Mouse (Mus musculus) heart, adult 18-20 months (tissue): ENCODE data around the gene Hist1h2ac. TPM values are rescaled to one million over a fixed set of nuclear protein-coding genes. Genes with fewer than 3 reads are reported as not detected.
"Not testable (repeated sequence)": the region's sequence is repeated elsewhere in the genome, so short reads cannot be mapped to it uniquely, and the experiment has no call there.

ENCODE experiments used
- DNase-seq, 2 experiments: peaks; one replicate each; pipeline ENCODE4 v3.0.0; 2021 to 2022; ENCODE audit warnings: mixed read lengths in 1 of 2
- total RNA-seq, 2 experiments: library from RNA; stranded (reverse); gene quantifications; 2 replicates each; pipeline ENCODE4 v1.2.3; 2021

The Hist1h2ac gene
- total RNA-seq, 2 experiments from 2014 or later: 1.2 to 1.3 TPM

GRCm38 (mm10) chr13:23700786-23701520 is 17.2 kb upstream of the Hist1h2ac start:
- DNase-seq: peak; percentile 84 to 85

- no peak for DNase-seq
Observed at GRCm38 (mm10) chr13:23699767-23700166, 16.0 kb upstream of the Hist1h2ac start.

DNA sequence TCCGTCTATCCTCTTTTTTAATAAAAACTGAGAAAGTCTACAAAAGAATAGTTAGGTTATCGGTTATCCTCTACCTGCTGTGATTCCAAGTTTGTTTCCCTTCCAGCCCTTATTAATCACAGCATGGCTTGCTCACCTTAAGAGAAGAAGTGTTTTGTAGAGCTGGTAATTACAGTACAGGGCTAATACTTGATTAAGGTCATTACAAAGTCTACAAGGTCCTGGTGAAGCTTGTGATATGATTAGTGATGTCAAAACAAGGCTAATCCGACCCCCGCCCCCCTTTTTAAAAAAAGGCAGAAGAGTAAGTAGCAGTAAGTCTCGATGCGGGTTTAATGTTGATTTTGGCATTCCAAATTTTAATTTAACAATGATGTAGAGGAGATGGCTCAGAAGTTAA is 15.2 kb upstream of the Hist1h2ac start:
- DNase-seq: no peak

GRCm38 (mm10) chr13:23698300-23698693 is 14.5 kb upstream of the Hist1h2ac start, which contains the start of gene Hist1h4c:
Hist1h4c (minus strand) TSS chr13:23698454.
- peak; percentile 99 to 100 for DNase-seq

- DNase-seq: peak; percentile 52 to 73
Observed at GRCm38 (mm10) chr13:23697491-23698299, 13.9 kb upstream of the Hist1h2ac start.

DNA sequence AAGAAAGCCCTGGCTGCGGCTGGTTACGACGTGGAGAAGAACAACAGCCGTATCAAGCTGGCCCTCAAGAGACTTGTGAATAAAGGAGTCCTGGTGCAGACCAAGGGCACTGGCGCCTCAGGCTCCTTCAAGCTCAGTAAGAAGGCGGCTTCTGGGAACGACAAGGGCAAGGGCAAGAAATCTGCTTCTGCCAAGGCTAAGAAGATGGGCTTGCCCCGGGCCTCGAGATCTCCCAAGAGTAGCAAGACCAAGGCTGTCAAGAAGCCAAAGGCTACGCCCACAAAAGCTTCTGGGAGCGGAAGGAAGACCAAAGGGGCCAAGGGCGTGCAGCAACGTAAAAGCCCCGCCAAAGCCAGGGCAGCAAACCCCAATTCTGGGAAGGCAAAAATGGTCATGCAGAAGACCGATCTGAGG is 12.3 kb upstream of the Hist1h2ac start:
- DNase-seq: no peak

- DNase-seq: no peak
Observed at GRCm38 (mm10) chr13:23695514-23695913, 11.8 kb upstream of the Hist1h2ac start, which contains the start of gene Hist1h1t. Hist1h1t (plus strand) TSS chr13:23695814.

DNA sequence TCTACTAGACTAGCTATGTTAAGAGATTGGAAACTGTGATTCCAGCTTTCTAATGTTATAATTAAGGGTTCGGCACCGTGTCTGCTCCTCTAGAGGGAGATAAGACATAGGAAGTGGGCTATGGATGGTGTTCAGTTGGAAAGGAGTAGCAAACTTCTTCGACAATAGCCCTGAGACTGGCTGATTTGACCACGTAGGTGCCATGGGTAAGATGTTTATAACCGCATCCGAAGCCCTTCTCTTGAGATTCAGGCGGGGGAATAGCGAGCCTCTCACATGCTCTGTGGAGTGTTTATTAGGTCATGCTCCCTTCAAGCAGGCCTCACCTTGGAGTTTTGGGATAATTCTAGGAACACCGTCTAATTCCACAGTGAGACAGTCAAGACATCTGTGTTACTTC is 11.2 kb upstream of the Hist1h2ac start:
- no peak for DNase-seq

- DNase-seq: no peak
Observed at GRCm38 (mm10) chr13:23693856-23694440, 10.2 kb upstream of the Hist1h2ac start.

DNA sequence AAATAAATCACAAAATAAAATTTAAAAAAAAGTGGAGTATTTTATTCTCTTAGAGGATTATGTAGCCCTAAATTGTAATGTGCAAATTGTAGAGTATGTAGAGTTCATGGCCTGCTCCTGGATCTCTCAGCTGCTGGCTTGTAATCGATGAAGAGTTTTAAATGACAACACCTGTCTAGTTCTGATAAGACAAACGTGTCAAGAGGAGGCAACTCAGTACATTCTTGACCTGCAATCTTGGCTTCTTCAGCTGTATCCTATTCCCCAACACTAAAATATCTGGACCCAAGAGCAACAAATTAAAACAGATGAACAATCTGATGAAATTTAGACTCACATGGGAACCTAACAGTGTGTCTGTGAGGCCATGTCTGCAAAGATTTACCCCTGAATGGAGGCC is 5.7 kb upstream of the Hist1h2ac start:
- DNase-seq: no peak

- DNase-seq: no peak
Observed at GRCm38 (mm10) chr13:23688956-23689355, 5.2 kb upstream of the Hist1h2ac start.

DNA sequence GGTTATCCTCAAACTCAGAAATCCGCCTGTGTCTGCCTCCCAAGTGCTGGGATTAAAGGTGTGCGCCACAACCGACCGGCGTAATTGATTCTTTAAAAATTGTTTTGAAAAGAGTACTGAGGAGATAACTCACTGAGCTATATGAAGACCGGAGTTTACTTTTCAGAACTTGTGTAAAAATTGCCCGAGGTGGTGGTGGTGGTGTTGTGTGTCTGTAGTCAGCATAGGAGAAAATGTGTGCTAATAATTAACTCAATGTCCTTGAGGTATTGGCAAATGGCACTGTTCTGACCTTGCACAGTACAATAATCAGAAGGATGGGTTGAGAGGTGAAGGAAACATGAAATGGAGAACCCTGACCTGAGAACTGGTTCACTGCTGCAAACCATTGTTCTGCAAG is 4.2 kb upstream of the Hist1h2ac start:
- no peak for DNase-seq

DNA sequence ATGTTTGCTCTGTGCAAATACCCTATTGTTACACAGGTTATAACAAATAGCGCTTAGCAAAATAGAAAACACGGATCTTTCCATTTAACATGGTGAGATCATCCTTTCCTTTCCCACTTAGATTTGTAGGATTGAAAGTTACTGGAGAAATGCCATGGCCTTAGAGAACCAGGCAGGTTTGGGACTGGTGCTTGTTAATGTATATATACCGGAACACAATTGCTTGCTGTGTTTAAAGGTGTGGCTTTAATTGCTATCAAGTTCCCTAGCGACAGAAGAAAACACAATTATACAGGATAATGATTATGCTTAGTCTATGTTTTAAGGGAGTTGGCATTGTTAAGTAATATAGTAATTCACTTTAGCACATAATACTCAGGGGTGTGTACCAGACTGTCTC is 3.4 kb upstream of the Hist1h2ac start:
- DNase-seq: no peak

GRCm38 (mm10) chr13:23685966-23686365 is 2.2 kb upstream of the Hist1h2ac start:
- DNase-seq: peak in 1 of 2 experiments; percentile 4

DNA sequence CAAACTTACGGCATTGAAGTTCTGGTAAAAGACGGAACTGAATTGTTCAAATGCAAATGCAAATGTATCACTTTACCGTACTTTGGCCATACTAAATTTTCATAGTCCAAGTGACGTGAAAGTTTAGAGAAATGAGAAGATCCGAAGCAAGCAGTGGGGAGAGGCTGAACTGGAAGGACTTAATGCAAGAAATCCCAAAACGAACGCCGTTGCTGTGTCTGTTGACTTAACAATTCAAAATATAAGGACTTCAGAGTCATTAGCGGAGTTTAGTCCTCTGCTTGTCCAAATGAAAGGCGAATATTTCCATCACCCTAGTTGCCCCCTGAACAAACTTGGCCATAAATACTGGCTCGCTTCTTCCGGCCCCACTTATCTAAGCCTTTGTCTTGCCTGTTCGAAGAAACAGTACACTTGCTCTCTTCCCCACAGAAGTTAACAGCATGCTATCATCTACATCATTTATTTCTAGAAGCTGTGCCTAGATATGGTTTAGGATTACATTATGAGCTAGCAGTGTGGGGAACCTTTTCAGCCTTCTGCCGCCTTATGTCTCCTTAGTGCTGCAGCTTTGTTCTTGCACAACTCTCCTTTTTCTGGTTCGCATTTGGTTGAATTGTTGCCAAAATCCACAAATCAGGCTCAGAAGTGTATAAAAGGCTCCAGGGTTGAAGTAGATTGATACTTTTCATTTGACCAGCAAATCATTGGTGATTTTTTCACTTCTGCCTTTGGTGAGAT is 1.5 kb upstream of the Hist1h2ac start:
- peak in 1 of 2 experiments; percentile 45 for DNase-seq

DNA sequence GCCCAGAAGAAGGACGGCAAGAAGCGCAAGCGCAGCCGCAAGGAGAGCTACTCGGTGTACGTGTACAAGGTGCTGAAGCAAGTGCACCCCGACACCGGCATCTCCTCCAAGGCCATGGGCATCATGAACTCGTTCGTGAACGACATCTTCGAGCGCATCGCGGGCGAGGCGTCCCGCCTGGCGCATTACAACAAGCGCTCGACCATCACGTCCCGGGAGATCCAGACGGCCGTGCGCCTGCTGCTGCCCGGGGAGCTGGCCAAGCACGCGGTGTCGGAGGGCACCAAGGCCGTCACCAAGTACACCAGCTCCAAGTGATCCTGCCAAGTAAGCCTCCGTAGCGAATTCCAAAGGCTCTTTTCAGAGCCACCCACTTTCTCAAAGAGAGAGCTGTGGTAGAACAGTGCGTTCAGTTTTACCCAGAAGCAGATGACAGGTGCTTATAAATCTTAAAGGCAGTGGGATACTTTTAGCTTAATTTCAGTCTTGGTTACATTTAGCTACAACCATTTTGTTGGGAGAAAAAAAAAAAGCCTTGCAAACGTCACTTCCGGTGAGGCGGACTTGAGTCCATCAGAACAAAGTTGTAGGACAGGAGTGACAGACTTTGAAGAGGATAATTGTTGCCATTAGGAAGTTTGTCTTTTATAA is 672 bp upstream of the Hist1h2ac start:
- DNase-seq: peak; percentile 69 to 71

GRCm38 (mm10) chr13:23682947-23683754 is 597 bp downstream of the Hist1h2ac start:
- not testable (repeated sequence) for DNase-seq

DNA sequence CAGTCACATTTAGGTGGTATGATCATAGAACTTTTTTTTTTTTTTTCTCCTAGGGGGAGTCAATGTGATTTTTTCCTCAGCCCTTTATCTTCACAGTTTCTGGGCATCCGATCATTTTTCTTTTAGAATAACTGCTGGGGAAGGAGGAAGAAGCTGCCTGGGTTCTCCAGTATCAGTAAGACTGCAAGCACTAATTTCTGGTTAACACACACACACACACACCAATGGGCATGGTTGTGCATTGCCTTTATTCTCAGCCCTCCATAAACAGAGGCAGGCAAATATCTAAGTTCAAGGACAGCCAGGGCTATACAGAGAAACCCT is 1.2 kb downstream of the Hist1h2ac start:
- DNase-seq: no peak

DNA sequence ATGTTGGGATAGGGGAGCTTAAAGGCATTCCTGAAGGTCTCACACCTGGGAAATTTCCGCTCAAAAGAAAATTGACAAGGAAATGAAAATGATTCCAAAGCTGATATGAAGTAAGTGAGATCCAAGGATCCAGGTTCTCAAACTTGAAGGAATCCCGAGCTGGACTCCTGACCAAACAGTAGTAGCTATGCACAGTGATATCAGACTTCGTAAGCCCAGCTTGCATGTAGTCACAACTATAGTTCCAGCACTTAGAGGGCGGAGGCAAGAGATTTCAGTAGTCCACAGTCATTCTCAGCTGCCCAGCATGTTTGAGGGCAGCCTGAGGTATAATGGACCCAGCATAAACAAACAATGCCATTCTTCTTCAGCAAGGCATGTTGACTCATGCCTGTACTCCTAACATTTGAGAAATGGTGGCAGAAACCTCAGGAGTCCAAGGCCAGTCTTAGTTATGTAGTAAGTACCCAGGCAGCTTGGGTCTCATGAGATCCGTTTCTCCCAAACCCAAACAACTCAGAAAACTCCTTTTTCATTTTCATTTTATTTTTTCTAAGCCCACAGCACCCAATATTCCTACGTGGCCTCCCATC is 1.7 kb downstream of the Hist1h2ac start:
- DNase-seq: no peak

DNA sequence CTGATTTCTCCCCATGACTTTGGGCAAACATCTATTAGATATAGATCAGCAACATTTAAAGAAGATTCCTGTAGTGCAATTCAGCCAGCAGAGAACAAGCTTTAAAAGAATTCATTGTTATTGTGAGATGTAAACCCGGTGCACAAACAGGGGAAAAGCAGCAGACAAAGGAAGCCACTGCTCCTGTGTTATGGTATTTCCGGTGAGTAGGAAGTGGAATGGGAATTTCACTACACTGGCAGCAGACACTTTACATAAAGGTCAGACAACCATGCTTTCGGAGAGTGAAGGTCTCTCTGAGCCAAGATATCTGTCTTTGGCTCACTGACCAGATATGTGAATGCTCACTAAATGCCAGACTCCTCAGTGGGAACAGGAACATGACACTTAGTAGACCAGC is 21.2 kb downstream of the Hist1h2ac start:
- no peak for DNase-seq
